Mouse (Mus musculus) hindbrain, embryonic 12.5 days (tissue): ENCODE data around the gene Tnfrsf1a. TPM values are rescaled to one million over a fixed set of nuclear protein-coding genes. Genes with fewer than 3 reads are reported as not detected.
A peak's percentile ranks its signal among the peaks of the same experiment; 100 is the strongest.

Source experiments
- ATAC-seq: fragments of 200-750 bp; cut with Nextera tagmentation; 2 replicates; pipeline ENCODE4 v1.8.0; 2017; ENCODE audit warnings: moderate TSS enrichment; ENCODE audit not compliant: low FRiP score
- H3K27ac ChIP-seq: fragments of 300-500 bp; sonication (generic); 2 replicates; pipeline ENCODE4 v1.5.1; 2016; ENCODE audit warnings: mild to moderate bottlenecking
- H3K27me3 ChIP-seq: fragments of 300-500 bp; sonication (generic); 2 replicates; pipeline ENCODE4 v1.6.1; 2016; ENCODE audit warnings: mild to moderate bottlenecking
- H3K36me3 ChIP-seq: fragments of 300-500 bp; sonication (generic); 2 replicates; pipeline ENCODE4 v1.6.1; 2016; ENCODE audit warnings: mild to moderate bottlenecking
- H3K4me1 ChIP-seq: fragments of 300-500 bp; sonication (generic); 2 replicates; pipeline ENCODE4 v1.6.1; 2016
- H3K4me2 ChIP-seq: fragments of 300-500 bp; sonication (generic); replicated peaks from 2 replicates; pipeline ENCODE4 v1.6.1; 2016; ENCODE audit warnings: mild to moderate bottlenecking
- H3K4me3 ChIP-seq: fragments of 300-500 bp; sonication (generic); 2 replicates; pipeline ENCODE4 v1.5.1; 2016; ENCODE audit warnings: mild to moderate bottlenecking
- H3K9ac ChIP-seq: fragments of 300-500 bp; sonication (generic); 2 replicates; pipeline ENCODE4 v1.6.1; 2016; ENCODE audit warnings: mild to moderate bottlenecking, moderate library complexity
- H3K9me3 ChIP-seq: fragments of 300-500 bp; sonication (generic); replicated peaks from 2 replicates; pipeline ENCODE4 v1.6.1; 2016; ENCODE audit warnings: mild to moderate bottlenecking
- WGBS: fragments of 180-500 bp; shearing (Covaris S2); methylation state at CpG from one replicate; pipeline ENCODE4 v1.1.7; 2016; 5-methylcytosine and 5-hydroxymethylcytosine counted together
- polyA plus RNA-seq: library from polyadenylated mRNA; unstranded; fragments of >200 nt; fragmentation: Nextera tagmentation; extraction: Ambion mirVana; gene quantifications from 2 replicates; pipeline ENCODE4 v1.2.1, GENCODE M21; 2016

Tnfrsf1a gene
- polyA plus RNA-seq, 1 experiment from 2014 or later: 29.9 TPM

GRCm38 (mm10) chr6:125360846-125361245 is 11.7 kb downstream of the Tnfrsf1a start:
- 46% methylated on average over 9 of the region's 9 CpGs for WGBS
- H3K36me3 ChIP-seq: peaks cover 8% of the 10 kb centered on the region; the same call in 1 of the 2 replicates
- H3K4me2 ChIP-seq: no peak overlapping the region
- H3K4me1 ChIP-seq: peaks cover 27% of the 10 kb centered on the region
- no peak for ATAC-seq
- no peak overlapping the region for H3K27ac ChIP-seq
- H3K9me3 ChIP-seq: no peaks in the 10 kb centered on the region
- H3K27me3 ChIP-seq: peaks cover 56% of the 10 kb centered on the region
- no peak overlapping the region for H3K4me3 ChIP-seq
- no peak overlapping the region for H3K9ac ChIP-seq

DNA sequence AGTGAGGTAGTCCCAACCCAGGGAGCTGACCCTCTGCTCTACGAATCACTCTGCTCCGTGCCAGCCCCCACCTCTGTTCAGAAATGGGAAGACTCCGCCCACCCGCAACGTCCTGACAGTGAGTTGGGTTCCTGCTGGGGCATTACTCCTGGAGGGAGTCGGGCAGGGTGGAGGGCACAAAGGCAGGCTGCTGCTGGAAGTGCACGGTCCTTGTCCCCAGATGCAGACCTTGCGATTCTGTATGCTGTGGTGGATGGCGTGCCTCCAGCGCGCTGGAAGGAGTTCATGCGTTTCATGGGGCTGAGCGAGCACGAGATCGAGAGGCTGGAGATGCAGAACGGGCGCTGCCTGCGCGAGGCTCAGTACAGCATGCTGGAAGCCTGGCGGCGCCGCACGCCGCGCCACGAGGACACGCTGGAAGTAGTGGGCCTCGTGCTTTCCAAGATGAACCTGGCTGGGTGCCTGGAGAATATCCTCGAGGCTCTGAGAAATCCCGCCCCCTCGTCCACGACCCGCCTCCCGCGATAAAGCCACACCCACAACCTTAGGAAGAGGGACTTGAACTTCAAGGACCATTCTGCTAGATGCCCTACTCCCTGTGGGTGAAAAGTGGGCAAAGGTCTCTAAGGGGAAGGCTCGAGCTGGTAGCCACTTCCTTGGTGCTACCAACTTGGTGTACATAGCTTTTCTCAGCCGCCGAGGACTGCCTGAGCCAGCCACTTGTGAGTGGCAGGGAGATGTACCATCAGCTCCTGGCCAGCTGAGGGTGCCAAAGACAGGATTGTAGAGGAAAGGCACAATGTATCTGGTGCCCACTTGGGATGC is 12.5 kb downstream of the Tnfrsf1a start:
- Histone ChIP-seq H3K9ac (no peak overlapping the region), H3K9me3 (no peaks in the 10 kb centered on the region), H3K4me2 (peak overlapping the region; percentile 41), H3K27ac (no peak overlapping the region), H3K4me1 (peaks cover 21% of the 10 kb centered on the region), H3K36me3 (peaks cover 8% of the 10 kb centered on the region; the same call in 1 of the 2 replicates), H3K4me3 (peak overlapping the region; percentile 21), H3K27me3 (peaks cover 59% of the 10 kb centered on the region)
- 21% methylated on average over 38 of the region's 38 CpGs for WGBS
- peak; percentile 57 for ATAC-seq

DNA sequence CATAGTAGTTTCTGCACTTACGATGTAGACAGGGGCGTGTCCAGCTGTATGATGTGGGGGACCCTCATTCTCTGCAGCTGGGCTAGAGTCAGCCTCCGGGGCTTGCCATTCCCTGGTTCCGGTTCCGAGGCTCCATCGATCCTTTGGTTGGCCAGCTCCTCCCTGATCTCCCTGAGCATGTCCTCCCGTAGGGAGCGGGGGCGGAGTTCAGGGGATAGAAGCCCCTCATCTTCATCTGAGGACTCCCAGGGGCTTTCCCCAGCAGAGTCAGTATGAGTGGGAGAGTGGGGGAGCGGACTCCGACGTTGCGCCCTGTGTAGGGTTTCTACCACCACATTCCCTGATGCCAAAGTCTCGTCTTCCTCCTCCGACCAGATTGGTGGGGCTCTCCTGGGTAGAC is 13.9 kb downstream of the Tnfrsf1a start:
- Histone ChIP-seq H3K9ac (peak overlapping the region; percentile 10; the same call in 1 of the 2 replicates), H3K27ac (no peak overlapping the region), H3K27me3 (peaks cover 64% of the 10 kb centered on the region), H3K36me3 (peaks cover 2% of the 10 kb centered on the region; the same call in 1 of the 2 replicates), H3K4me2 (peak overlapping the region; percentile 26; the same call in 1 of the 2 replicates), H3K9me3 (no peaks in the 10 kb centered on the region), H3K4me1 (peaks cover 21% of the 10 kb centered on the region), H3K4me3 (no peak overlapping the region)
- 17% methylated on average over 15 of the region's 15 CpGs for WGBS
- ATAC-seq: no peak

DNA sequence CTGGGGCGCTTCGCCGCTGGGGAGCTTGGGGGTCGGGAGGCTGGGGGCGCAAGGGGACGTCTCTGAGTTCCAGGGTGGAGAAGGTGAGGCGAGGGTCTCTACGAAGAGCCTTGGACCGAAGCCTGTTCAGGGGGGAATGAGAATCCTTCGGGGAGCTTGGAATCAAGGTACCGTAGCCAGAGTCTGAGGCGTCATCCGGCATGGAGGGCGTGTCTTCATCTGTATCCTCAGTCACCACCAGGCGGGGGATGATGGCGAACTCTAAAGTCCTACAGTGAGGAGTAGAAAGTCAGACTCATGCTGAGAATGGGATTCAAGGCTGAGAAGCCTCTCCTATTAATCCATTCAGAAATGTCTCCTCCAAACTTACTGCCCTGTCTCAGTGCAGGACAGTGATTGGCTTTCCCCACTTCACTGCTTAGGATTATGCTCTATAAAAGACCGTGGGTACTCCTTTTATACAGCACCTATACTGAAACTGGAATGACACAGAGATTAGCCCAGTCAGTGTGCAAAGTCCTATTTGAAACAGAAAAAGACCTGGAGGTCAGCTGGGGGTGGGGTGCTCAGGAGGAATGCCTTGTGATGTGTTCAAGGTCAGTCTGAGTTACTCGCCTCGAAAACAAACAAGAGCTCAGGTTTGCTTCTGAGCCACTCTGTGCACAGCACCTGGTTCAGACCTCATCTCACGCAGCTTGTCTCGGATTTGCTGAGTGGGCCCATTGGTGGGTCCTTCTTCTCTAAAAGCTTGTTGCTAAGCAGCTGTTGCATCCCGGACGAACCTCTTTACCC is 14.5 kb downstream of the Tnfrsf1a start:
- no peak overlapping the region for H3K27ac ChIP-seq
- no peaks in the 10 kb centered on the region for H3K36me3 ChIP-seq
- ATAC-seq: no peak
- peaks cover 64% of the 10 kb centered on the region for H3K27me3 ChIP-seq
- H3K9ac ChIP-seq: peak overlapping the region; percentile 10; the same call in 1 of the 2 replicates
- no peak overlapping the region for H3K4me3 ChIP-seq
- peaks cover 21% of the 10 kb centered on the region for H3K4me1 ChIP-seq
- peak overlapping the region; percentile 26; the same call in 1 of the 2 replicates for H3K4me2 ChIP-seq
- WGBS: 7% methylated on average over 23 of the region's 23 CpGs
- no peaks in the 10 kb centered on the region for H3K9me3 ChIP-seq

DNA sequence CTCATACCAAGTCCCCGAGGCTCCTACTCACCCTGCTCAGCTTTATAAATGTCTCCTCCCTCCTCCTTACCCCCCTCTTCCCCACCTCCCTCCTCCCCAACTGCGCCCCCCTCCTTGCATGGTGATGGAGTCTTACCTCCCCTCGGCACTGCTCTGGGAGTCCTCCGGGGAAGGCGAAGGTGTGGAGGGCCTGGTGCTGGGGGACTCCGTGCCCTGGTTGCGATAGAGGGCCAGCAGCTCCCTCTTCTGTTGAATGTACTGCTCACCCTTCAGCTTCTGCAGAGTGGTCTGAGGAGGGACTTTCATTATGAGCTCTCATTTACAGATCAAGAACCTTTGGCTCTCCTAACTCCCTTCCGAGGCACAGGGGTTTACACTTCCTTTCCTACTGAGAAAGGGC is 15.3 kb downstream of the Tnfrsf1a start:
- H3K27me3 ChIP-seq: peaks cover 64% of the 10 kb centered on the region

GRCm38 (mm10) chr6:125365522-125365921 is 16.4 kb downstream of the Tnfrsf1a start:
- H3K9me3 ChIP-seq: no peaks in the 10 kb centered on the region
- H3K36me3 ChIP-seq: no peaks in the 10 kb centered on the region
- H3K4me2 ChIP-seq: no peak overlapping the region
- no peak overlapping the region for H3K4me3 ChIP-seq
- no peak for ATAC-seq
- H3K4me1 ChIP-seq: peaks cover 21% of the 10 kb centered on the region
- peaks cover 57% of the 10 kb centered on the region for H3K27me3 ChIP-seq
- no peak overlapping the region for H3K27ac ChIP-seq
- no peak overlapping the region for H3K9ac ChIP-seq
- 86% methylated on average over 5 of the region's 5 CpGs for WGBS

More for the DNA sequence above, 15.3 kb downstream of the Tnfrsf1a start:
- no peak overlapping the region for H3K27ac ChIP-seq
- no peak overlapping the region for H3K4me2 ChIP-seq
- no peaks in the 10 kb centered on the region for H3K9me3 ChIP-seq
- peaks cover 21% of the 10 kb centered on the region for H3K4me1 ChIP-seq
- no peak for ATAC-seq
- no peaks in the 10 kb centered on the region for H3K36me3 ChIP-seq
- H3K9ac ChIP-seq: no peak overlapping the region
- H3K4me3 ChIP-seq: no peak overlapping the region
- 4% methylated on average over 8 of the region's 8 CpGs for WGBS

DNA sequence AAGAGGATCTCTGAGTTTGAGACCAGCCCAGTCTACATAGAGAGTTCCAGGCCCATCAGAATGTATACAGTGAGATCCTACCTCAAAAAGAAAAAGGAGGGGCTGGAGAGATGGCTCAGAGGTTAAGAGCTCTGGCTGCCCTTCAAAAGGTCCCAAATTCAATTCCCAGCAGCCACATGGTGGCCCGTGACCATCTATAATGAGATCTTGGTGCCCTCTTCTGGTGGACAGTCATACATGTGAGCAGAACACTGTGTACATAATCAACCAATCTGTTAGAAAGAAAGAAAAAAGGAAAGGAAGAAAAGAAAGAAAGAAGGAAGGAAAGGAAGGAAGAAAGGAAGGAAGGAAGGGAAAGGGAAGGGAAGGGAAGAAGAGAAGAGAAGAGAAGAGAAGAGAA is 17.0 kb downstream of the Tnfrsf1a start:
- no peak overlapping the region for H3K9ac ChIP-seq
- H3K4me2 ChIP-seq: no peak overlapping the region
- peaks cover 51% of the 10 kb centered on the region for H3K27me3 ChIP-seq
- ATAC-seq: no peak
- no peaks in the 10 kb centered on the region for H3K9me3 ChIP-seq
- 74% methylated on average over 1 of the region's 1 CpGs for WGBS
- H3K27ac ChIP-seq: no peak overlapping the region
- no peak overlapping the region for H3K4me3 ChIP-seq
- H3K36me3 ChIP-seq: no peaks in the 10 kb centered on the region
- H3K4me1 ChIP-seq: peaks cover 19% of the 10 kb centered on the region

GRCm38 (mm10) chr6:125367758-125368371 is 18.7 kb downstream of the Tnfrsf1a start:
- Histone ChIP-seq H3K27ac (no peak overlapping the region), H3K4me1 (peaks cover 12% of the 10 kb centered on the region), H3K36me3 (no peaks in the 10 kb centered on the region), H3K27me3 (peaks cover 47% of the 10 kb centered on the region), H3K4me2 (no peak overlapping the region), H3K4me3 (no peak overlapping the region), H3K9me3 (no peaks in the 10 kb centered on the region), H3K9ac (no peak overlapping the region)
- ATAC-seq: no peak
- WGBS: 66% methylated on average over 4 of the region's 4 CpGs

- H3K36me3 ChIP-seq: no peaks in the 10 kb centered on the region
- H3K4me2 ChIP-seq: no peak overlapping the region
- H3K4me3 ChIP-seq: no peak overlapping the region
- H3K9me3 ChIP-seq: no peaks in the 10 kb centered on the region
- 39% methylated on average over 6 of the region's 6 CpGs for WGBS
- peaks cover 69% of the 10 kb centered on the region for H3K27me3 ChIP-seq
- no peak overlapping the region for H3K27ac ChIP-seq
- H3K9ac ChIP-seq: no peak overlapping the region
- peak; percentile 39; the same call in 1 of the 2 replicates for ATAC-seq
- H3K4me1 ChIP-seq: peaks cover 32% of the 10 kb centered on the region
Measured at GRCm38 (mm10) chr6:125377042-125377441, 27.9 kb downstream of the Tnfrsf1a start.

- no peak overlapping the region for H3K4me2 ChIP-seq
- no peak for ATAC-seq
- H3K9ac ChIP-seq: no peak overlapping the region
- H3K4me3 ChIP-seq: no peak overlapping the region
- peaks cover 32% of the 10 kb centered on the region for H3K4me1 ChIP-seq
- no peak overlapping the region for H3K27ac ChIP-seq
- no peaks in the 10 kb centered on the region for H3K9me3 ChIP-seq
- no peaks in the 10 kb centered on the region for H3K36me3 ChIP-seq
- H3K27me3 ChIP-seq: peaks cover 69% of the 10 kb centered on the region
- WGBS: 37% methylated on average over 16 of the region's 16 CpGs
Measured at GRCm38 (mm10) chr6:125377582-125378451, 28.7 kb downstream of the Tnfrsf1a start.

DNA sequence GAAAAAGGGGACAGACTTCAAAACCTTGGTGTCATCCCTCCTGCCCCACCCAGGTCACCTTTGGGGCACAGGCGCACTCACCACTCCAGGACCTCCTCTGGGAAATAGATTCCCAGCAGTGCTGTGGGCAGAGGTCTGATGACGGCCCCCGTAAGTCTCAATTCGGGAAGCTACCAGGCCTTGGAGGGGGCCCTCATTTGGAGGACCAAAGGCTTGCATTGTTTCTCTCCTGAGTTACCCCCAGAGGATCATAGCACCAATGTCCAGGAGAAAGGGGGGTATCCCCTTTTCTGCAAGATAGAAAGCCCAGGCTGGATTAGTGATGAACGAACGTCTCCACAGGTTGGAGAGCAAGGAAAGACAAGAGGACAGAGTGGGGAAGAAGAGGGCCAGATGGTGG is 29.5 kb downstream of the Tnfrsf1a start:
- H3K9me3 ChIP-seq: no peaks in the 10 kb centered on the region
- peaks cover 32% of the 10 kb centered on the region for H3K4me1 ChIP-seq
- H3K9ac ChIP-seq: no peak overlapping the region
- peaks cover 69% of the 10 kb centered on the region for H3K27me3 ChIP-seq
- 19% methylated on average over 6 of the region's 6 CpGs for WGBS
- H3K27ac ChIP-seq: no peak overlapping the region
- H3K36me3 ChIP-seq: no peaks in the 10 kb centered on the region
- no peak overlapping the region for H3K4me3 ChIP-seq
- ATAC-seq: no peak
- no peak overlapping the region for H3K4me2 ChIP-seq
